Mouse (Mus musculus) frontal cortex, postnatal 10 days (tissue): ENCODE measurements at regions not wholly inside any gene's neighbourhood (a gene's known extent, or its start where the extent isn't known, plus 50 kb on each side); places are given as distances from the start of the nearest gene placed in this dataset.

Source experiments
- DNase-seq, 2 experiments: peaks; one replicate each; pipeline ENCODE4 v3.0.0; 2022; ENCODE audit warnings: low spot score in 2 of 2, mixed read lengths in 1 of 2

DNA sequence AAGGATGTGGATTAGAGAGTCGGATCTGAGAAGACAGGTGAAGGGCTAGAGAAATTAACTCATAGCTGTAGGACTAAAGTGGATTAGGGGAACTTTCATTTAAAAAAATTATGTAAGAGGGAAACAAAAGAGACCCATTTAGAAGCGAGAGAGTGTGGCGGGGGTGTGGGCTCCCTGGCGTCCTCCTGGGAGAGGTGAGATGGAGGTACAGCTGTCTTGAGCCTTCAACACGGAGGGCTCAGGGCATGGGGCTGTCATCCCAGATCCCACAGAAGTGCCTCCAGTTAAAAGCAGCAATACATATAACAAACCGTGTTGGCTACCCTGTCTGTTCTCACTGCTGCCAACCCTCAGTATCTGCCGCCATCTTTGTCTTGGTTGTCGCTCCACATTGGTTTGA, 284.6 kb upstream of the Prickle1 start:
- DNase-seq = no peak

DNA sequence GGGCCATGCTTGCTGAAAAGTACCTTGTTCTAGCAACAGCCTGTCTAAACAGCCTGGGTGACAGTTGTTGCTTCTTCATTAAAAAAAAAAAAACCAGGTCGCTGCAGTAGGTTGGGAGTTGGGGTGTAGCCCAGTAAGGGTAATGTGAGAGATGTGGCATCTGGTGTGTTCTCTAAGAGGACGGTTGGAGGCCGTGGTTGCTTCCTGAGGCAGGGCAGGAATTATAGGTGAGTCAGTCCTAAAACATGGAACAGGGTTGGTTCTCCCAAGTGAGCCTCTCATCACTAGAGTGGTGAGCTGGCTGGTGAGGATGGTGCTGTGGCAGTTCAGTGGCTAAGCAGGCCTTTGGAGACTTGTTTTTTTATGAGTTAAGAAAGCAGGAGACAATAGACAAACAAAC, 283.3 kb upstream of the Prickle1 start:
- no peak for DNase-seq

DNA sequence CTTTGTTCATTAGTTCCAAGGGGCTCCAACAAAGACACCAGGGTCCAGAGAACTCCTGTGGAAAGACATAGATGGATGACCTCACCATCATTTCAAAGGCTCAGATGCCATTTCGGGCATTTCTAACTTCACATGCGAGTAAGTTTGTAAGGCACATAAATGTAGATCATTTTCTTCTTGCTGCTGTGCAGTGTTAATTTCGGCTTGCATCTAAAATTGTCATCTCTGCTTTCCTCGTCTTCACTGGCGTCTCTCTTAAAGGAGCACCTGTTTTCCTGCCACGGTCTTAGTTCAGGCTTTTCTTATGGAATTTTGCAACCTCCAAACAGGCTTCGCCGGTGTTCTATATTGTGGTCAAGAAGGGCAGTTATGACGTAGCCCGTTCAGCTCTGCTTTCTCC, 280.6 kb upstream of the Prickle1 start:
- no peak for DNase-seq

DNA sequence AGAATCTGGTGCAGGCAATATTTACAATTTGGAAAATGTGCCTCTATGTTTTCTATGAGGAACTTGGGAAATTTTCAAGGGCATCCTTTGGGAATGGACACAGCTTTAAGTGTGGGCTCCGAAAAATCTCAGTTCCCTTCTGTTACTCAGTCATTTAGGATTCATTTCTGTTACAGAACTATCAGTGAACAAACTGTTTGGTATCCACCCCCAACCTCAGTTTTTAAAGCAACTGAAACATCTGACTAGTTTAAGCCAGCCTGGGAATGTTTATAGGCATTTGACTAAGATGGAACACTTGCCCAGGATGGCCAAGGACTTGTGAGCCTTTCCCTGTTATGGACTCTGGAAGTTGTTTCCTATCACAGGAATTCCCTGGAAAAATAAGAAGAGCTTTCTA, 280.0 kb upstream of the Prickle1 start:
- no peak for DNase-seq

DNA sequence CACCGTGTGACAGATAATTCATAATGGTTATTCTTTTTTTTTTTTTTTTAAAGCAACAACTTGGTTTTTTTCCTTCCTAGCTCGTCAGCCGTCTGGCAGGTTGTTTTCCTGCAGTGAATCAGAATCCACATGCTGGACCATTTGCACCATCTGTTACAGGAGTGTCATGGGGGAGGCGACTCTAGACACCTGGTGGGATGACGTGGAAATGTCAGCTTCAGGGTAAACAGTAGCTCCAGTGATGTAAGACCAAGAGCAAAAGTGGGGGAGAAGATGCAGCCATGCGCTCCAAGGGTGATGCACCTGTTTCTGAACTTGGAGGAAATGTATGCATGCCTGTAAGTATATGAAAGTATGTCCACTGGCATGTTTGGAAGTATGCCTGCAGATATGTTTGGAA, 278.5 kb upstream of the Prickle1 start:
- DNase-seq = no peak

DNA sequence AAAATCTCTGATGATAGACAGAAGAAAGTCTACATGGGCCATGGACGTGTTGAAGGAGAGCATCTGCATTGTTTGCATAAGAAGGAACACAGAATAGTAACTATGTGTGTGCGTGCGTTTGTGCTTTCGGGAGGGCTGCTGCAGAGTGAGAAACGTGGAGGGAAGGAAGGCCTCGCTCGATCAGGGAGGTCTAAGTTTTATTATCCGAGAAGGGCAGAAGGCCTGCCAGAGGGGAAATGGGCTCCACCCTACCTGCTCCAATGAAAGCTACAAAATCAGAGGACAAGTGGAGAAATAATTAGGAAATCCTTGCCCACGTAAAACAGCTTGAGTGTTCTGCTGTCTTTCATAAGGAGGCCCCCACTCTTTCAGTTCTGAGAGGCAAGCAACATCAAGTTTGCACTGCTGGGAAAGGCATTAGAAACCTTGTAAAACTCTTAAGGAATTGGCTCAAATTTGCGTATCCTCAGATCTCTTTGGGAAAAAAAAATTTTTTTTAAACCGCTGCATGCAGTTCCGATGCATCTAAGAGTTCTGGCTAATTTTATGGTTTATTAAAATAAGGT, 261.7 kb upstream of the Prickle1 start:
- no peak for DNase-seq

DNA sequence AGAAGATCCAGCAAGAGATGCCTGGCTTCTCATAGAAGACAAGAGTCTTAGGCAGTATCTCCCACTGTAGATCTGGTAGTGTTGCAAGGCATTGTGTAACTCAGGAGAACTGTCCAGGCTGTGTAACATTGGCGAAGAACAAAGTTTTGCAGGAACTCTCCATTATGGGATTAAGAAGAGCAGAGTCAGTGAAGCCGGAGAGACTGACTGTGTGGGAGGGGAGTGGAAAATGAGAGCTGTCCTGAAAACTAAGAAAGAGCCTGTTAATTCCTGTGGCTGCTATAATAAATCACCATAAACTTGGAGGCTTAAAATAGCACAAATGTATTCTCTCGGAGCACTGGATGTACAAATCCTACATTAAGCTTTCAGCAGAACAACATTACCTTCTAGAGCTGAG, 257.5 kb upstream of the Prickle1 start:
- DNase-seq = no peak

DNA sequence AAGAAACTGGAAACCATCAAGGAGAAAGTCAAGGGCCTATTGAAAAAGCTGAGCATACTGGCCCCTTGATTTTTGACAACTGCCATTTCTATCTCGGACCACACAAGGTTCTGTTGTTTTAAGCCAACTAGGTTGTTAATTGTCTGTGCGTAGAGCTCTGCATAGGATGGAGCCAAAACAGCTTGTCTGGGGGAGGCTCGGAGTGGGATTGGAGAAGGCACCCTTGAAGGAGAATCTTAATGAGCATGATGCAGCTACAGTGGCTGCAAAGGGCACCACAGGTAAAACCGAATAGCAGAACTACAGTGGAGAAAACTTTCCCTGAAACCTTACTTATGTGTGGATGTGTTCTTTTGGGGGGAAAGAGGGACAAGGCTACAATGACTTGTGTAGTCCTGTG, 256.4 kb upstream of the Prickle1 start:
- DNase-seq = no peak

DNA sequence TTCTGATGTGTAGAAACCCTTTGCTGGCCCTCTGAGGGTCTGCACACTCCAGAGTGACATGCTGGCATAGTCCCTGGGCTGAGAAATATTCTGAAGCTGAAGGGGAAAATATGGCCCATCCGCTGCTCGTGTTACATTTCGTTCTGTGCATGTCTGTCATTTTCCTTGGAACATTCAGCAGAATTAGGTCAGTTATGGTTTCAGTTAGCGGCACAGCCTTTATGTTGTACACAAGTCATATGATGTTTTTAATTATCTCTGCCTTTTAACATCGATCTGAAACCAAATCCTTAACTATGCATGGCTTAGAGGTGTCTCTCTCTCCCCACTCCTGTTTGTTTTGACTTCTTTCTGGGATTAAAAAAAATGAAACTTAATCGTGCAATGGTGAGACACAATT, 254.7 kb upstream of the Prickle1 start:
- DNase-seq = no peak

DNA sequence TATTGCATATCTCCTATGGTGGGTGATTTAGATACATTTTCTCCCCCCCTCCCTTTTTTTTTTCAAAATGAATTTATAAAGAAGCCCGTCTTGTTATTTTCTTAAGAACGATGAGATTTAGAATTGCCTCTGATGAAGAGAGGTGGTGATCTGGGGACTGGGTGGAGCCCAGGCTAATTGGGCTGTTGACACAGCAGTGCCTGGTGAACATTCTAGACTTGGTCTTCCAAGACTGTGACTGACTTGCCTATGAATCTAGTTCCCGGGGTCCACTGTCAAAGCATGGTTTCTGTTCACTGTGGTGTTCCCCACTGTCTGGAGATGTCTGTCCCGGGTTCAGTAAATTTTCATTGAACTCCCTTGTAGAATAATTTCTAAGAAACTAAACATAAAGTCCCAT, 253.1 kb upstream of the Prickle1 start:
- no peak for DNase-seq

DNA sequence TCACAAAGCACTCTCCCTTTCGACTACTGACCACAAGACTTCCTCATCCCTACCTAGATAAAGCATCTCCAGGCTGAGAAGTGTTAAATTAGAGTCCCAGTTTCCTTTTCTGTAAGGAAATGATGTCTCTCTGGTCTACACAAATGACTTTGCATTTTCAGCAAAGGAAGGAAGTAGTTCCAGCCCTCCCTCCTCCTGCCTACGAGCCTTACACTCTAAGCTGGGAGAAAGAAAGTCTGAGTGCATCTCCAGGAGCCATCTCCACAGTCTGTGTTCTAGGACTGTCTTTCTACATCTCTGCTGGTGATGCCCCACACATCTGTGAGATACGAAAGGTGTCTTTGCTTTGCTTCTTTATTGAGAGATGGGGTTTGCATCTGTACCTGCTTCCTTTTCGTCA, 251.1 kb upstream of the Prickle1 start:
- no peak for DNase-seq

DNA sequence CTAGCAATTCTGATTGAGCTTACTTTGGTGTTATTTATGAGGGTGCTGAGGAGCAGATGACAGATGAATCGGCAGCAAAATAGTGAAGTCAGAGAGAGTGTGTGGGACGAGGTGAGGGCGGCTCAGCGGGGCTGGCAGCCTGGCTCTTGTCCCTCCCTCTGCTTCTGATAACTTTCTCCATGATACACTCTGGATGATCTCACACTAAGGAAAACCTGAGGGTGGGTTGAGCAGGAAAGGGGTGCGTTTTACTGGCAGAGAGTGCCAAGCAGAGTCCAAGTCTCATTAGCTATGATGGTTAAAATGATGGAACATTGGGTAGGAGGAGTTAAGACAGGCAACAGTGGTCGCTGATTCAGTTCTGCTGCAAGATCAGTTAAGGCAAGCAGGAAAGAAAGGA, 250.1 kb upstream of the Prickle1 start:
- DNase-seq = peak; percentile 24 to 44

DNA sequence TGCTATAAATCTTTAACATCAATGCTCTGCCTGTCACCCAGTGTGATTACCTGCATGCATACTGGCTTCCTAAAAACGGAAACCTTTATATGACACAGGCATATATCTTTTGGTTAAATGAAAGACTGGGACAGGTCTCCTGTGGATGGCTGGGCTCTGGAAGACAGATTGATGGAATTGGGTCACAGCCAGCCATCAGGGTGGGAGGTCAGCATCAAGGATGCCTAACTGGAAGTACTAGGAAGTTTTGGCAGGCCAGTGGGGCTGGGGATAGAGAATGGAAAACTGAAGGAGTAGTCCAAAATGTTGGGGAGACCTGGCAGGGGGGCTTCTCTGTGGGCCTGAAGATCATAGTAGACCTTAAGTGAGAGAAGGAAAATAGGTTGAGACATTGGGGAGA, 237.3 kb upstream of the Prickle1 start:
- DNase-seq = no peak

DNA sequence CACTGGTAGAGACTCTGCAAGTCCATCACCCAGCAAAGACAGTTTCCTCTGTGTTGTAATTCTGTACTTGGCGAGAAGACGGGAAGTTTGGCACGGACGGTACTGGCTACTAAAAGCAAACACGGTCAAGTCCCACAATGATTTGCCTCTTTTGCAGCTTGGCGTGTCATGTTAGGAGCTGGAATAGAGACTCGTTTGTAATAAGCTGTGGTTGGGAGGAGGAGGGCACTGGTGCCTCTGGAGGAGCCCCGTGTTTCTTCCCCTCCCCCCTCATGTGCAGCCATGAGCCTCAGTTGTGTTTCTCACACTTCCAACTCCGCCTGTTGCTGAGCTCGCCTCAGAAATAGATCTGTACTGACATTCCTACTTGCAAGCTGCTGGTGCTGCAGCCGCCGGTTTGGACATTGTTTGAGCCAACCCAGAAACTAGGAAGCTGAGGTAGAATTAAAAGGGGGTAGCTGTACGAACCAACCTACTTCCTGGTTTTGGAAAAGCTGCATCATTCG, 236.8 kb upstream of the Prickle1 start:
- DNase-seq = peak; percentile 43 to 74

DNA sequence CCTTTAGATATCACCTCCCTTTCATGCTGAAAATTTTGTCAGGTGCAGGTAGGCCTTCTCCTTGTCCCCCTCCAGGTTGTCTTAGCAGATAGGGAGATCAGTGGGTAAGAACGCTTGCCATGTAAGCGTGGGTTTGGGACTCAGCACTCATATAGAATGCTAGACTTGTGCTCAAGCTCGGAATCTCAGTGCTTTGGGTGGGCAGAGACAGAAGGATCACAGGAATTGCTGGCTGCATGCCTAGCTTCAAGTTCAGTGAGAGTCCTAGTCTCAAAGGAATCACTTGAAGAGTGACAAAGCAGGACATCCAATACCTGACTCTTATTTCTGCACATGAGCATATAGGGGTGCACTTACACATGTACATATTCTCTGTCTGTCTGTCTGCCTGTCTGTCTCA, 235.5 kb upstream of the Prickle1 start:
- peak in 1 of 2 experiments; percentile 11 for DNase-seq

DNA sequence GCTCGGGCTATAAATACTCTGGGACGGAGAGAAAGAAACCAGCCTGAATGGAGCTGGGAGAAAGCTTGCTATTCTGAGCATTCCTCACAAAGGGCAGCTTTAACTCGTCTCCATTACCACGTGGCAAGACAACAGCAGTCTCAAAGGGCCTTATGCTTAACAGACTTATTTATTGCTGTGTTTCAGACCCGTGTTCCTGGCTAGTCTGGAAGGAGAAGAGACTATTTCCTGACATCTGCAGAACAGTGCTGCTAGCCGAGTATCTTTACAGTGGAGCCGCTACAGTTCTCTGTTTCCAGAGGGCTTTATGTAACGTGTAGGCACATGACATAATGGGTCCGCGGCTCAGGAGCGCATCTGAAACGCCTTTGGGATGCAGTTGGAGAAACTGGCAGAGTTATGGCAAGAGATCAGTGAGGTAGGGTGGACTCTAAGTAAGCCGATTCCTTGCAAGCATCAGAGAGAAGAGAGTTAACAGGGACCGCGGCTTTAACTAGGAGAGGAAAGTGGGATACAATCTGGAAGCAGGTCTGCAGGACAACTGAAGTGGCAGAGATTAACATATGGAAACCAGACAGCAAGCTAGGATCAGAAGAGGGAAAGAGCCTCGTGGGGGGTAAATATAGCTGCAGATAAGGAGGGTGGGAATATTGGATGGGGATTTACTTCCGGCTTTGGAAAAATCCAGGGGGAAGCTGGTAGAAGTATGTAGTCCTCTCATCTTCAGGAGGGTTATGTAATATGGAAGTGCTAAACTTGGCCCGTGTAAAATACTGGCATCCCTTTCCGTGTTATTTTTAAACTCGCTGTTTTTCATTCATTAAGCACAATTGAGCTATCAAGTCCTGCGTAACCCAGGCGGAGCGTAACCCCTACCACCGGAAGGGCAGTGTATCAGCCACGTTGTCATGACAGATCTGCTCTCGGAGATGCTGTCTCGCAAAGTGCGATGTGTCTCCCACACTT, 229.3 kb upstream of the Prickle1 start:
- peak; percentile 16 to 20 for DNase-seq

DNA sequence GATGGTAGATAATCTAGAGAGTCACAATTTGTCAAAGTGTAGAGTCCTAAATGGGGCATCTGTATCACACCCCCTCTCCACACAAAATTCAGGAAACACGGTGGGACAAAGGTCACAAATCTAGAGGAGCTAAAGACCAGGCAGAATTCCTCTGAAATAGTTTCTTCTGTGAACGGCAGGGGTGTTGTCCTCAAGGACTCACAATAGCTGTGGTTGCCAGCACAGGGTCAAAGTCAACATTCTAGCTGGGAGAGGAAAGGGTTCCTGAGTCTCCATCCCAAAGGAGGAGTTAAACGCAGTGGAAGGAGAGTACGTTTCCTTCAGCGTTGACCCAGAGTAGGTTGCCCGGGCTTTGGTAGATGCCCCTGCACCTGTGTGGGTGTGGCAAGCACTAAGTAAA, 225.5 kb upstream of the Prickle1 start:
- DNase-seq = no peak

DNA sequence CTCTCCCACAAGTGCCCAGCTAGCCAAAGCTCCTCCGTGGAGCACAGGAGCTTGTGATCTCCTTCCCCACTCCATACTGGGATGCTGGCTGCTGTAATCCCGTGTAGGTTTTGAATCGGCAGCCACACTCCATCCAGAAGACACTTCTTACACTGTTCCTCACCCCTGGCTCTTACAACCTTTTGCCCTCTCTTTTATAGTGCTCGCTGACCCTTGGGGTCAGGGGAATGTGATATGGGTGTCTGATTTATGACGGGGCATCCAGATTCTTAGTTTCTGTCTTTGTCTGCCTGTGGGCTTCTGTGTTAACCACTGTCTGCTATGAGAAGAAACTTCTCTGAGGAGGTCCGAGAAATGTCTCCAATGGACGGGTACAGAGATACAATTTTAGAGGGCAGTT, 216.3 kb upstream of the Prickle1 start:
- no peak for DNase-seq

DNA sequence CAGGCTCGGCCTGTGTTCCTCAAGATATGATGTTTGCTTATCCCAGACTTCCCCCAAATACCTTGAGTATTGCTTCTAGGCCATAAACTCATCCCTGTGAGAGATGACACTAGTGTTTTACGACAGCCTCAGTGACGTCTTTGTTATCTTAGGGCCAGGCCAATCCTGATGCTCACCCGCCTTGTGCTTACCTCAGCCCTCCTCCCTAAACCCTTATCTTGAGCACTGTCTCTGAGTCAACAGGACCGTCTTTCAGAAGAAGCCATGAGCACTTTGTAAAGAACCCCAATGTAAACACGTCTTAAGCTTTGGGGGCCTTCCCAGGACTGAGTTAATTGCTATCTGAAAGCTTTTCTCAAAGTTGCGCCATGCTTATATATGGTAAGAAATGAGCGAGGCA, 212.3 kb upstream of the Prickle1 start:
- no peak for DNase-seq

DNA sequence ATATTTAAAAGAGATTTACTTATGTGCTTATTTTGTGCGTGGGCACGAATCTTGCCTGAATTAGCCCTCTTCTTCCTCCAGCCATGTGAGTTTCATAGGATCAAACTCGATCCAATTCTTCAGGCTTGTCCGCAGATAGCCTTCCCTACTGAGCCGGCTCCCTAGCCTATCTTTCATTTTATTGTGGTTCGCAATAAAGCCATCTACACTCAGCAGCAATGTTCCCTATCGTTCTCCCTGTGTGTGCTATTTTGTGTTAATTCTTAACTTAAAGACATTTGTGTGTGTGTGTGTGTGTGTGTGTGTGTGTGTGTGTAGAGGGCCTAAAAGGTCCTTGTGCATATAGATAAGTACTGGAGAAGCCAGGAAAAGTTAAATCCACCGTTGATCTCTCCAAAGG, 211.8 kb upstream of the Prickle1 start:
- no peak for DNase-seq

DNA sequence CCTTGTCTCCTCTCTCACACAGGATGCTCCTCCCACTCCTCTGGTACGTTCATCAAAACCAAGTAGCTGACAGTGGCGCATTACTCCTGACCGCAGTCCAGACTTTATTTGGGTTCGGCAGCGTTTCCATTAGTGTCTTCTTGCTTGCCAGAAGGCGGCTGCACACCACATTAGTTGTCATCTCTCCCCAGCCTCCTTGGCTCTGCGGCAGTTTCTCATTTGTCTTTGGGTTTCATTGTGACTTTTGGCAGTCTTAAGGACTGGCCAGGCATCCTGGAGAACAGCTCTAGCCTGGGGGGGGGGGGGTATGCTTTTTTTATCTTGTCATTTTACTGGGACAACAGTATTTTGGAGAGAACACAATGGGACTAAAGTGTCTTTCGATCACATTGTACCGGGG, 209.0 kb upstream of the Prickle1 start:
- no peak for DNase-seq

DNA sequence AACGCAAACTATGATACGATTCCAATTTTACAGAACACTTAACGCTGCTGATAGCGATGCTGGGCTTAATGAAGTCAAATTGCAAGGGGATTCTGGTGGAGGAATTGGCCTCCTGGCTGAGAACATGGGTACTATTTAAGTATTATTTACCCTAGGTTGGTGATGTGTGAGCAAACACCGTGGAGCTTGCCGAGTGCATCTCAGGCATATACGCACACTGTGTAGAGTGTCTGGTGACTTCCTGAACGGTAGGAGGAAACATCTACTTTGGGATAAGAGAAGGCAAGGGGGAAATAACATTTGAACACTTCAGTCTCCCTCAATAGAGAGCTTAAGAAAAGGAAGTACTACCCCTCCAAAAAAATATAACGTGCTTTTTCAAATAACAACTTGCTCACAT, 194.8 kb upstream of the Prickle1 start:
- no peak for DNase-seq

DNA sequence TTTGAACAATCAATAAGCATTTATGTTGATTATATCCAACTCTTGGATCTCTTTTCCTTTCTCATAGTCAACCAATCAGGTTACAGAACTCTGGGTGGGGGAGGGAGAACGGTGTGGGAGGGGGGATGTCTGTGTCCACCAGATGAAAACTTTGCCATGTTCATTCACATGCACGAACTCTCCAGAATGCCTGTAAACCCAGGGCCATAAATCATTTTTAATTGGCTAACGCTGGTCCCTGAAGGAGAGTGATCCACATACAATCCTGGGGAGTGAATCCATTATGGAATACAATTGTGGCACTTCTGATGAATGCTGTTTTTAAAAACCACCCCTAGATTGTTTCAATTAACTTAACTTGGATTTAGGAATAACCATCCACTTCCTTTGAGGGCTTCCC, 194.1 kb upstream of the Prickle1 start:
- DNase-seq = no peak
